Mouse (Mus musculus) C2C12 (cell line): ENCODE measurements at regions not wholly inside any gene's neighbourhood (a gene's known extent, or its start where the extent isn't known, plus 50 kb on each side); places are given as distances from the start of the nearest gene placed in this dataset.

Source experiments
- H3K27me3 ChIP-seq: one replicate; pipeline ENCODE4 v1.6.1; 2011; ENCODE audit not compliant: control insufficient read depth, insufficient read depth, insufficient read length
- H3K36me3 ChIP-seq: one replicate; pipeline ENCODE4 v1.6.1; 2011; ENCODE audit not compliant: control insufficient read depth, insufficient read depth
- H3K4me3 ChIP-seq: one replicate; pipeline ENCODE4 v1.5.1; 2011; ENCODE audit warnings: mild to moderate bottlenecking, control low read depth; ENCODE audit not compliant: poor library complexity, insufficient read depth, severe bottlenecking
- H3K79me2 ChIP-seq: one replicate; pipeline ENCODE4 v1.6.1; 2011; ENCODE audit not compliant: control insufficient read depth, insufficient read depth
- H3K79me3 ChIP-seq: one replicate; pipeline ENCODE4 v1.6.1; 2011; ENCODE audit warnings: low read depth, control low read depth
- H3ac ChIP-seq: one replicate; pipeline ENCODE3; 2011; ENCODE audit warnings: low read depth; ENCODE audit not compliant: control insufficient read depth, insufficient read length
- CEBPB ChIP-seq: IDR thresholded peaks from one replicate; pipeline ENCODE4 v1.6.1; 2011; ENCODE audit warnings: low read depth, mild to moderate bottlenecking, control low read depth, moderate library complexity
- CTCF ChIP-seq: IDR thresholded peaks from one replicate; pipeline ENCODE4 v1.5.1; 2011; ENCODE audit not compliant: control insufficient read depth, insufficient read depth, insufficient read length
- FOSL1 ChIP-seq: IDR thresholded peaks from one replicate; pipeline ENCODE4 v1.8.0; 2011; ENCODE audit warnings: mild to moderate bottlenecking, low read length; ENCODE audit not compliant: poor library complexity, insufficient read depth, severe bottlenecking
- MAX ChIP-seq: IDR thresholded peaks from one replicate; pipeline ENCODE4 v1.6.1; 2011; ENCODE audit warnings: mild to moderate bottlenecking, control low read depth
- MYOD1 ChIP-seq: IDR thresholded peaks from one replicate; pipeline ENCODE4 v1.6.1; 2011; ENCODE audit warnings: low read depth; ENCODE audit not compliant: control insufficient read depth, insufficient read length
- MYOG ChIP-seq: IDR thresholded peaks from one replicate; pipeline ENCODE4 v1.6.1; 2011; ENCODE audit not compliant: control insufficient read depth, insufficient read length; ENCODE audit errors: extremely low read depth
- USF1 ChIP-seq: IDR thresholded peaks from one replicate; pipeline ENCODE4 v1.6.1; 2011; ENCODE audit warnings: low read depth, mild to moderate bottlenecking, control low read depth, moderate library complexity

DNA sequence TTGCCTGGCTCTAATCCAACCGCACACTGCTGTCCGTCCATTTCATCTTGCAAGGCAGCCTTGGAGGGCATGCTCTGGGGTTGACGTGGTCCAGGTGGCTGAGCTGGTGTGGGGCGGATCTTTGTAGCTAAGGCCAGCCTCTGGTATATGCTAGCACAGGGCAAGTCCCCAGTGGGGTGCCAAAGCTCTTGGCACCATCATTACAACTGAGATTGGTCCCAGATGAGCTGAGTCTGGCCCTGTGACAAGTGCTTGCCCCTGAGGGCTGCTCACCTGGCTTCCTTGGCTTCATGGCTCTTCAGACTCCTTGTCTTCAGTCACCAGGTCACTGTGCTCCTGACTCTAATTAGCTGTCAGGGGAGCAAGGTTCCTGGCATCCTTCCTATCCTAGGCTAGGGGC is 78.3 kb upstream of the Rxra start:
- H3K4me3 ChIP-seq, result no peak overlapping the region
- H3K36me3 ChIP-seq, result no peaks in the 10 kb centered on the region
- TF ChIP-seq MYOD1 (no peak), MYOG (no peak), FOSL1 (no peak), CEBPB (no peak), MAX (no peak), CTCF (no peak), USF1 (no peak)
- H3K27me3 ChIP-seq, result peaks cover 61% of the 10 kb centered on the region
- no peak overlapping the region for H3ac ChIP-seq
- H3K79me3 ChIP-seq, result no peaks in the 10 kb centered on the region
- H3K79me2 ChIP-seq, result no peaks in the 10 kb centered on the region

DNA sequence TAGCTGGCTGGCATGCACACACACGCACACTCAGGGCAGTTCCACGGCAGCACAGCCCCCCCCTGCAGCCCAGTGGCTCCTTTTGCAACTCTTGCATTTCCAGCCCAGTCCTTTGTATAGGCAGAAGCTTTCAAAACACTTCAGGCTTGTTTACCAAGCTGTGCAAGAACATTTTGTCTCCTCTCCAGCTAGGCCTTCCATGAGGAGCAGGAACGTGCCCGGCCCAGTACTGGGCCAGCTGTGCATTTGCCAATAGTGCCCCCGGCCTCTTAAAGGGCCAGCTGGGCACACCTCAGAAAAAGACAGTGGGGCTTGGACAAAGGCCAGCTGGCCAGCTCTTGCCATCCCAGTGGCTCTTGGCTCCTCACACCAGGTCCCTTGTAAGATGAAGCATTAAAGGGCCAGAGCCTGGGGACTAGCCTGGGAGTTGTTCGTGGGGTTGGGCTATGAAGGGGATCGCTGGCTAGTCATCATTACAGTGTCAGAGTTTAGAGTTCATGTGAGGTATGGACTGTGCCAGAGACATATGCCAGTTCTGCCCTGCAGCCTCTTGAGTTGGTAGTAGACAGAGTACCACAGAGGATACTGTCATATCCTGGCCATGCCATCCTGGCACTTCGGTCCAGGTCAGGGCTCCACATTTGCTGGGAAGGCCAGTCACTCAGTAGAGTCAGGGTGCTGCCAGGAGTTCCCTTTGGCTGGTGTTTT is 77.0 kb upstream of the Rxra start:
- TF ChIP-seq CTCF (no peak), MYOD1 (no peak), FOSL1 (no peak), USF1 (no peak), MYOG (no peak), MAX (no peak), CEBPB (no peak)
- Histone ChIP-seq H3K27me3 (peaks cover 67% of the 10 kb centered on the region), H3K79me2 (no peaks in the 10 kb centered on the region), H3K79me3 (no peaks in the 10 kb centered on the region), H3K36me3 (no peaks in the 10 kb centered on the region), H3K4me3 (no peak overlapping the region), H3ac (no peak overlapping the region)

DNA sequence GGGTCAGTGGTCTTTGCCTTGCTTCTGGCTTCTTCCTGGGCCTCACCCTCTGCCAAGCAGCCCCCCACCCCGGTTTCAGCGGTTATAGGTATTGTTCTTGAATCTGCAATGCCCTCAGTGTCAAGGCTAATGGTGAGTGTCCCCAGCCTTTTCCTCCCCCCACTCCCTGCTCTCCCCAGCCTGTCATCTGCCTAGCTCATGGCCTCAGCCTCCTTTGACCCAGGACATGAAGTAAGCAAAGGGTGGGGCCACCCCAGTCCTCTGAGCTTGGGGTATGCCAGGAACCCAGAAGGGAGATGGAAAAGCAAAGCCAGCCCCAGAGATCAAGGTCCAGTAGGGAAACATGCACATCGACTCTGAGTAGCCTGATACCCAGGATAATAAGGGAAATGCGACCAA is 76.5 kb upstream of the Rxra start:
- Histone ChIP-seq H3K79me3 (no peaks in the 10 kb centered on the region), H3ac (no peak overlapping the region), H3K27me3 (peaks cover 67% of the 10 kb centered on the region), H3K36me3 (no peaks in the 10 kb centered on the region), H3K79me2 (no peaks in the 10 kb centered on the region), H3K4me3 (no peak overlapping the region)
- TF ChIP-seq MYOD1, result no peak
- no peak for TF ChIP-seq USF1
- no peak for TF ChIP-seq MYOG
- TF ChIP-seq CTCF, result no peak
- no peak for TF ChIP-seq FOSL1
- no peak for TF ChIP-seq MAX
- no peak for TF ChIP-seq CEBPB

GRCm38 (mm10) chr2:27603333-27603732 is 72.9 kb upstream of the Rxra start:
- Histone ChIP-seq H3K79me3 (no peaks in the 10 kb centered on the region), H3K36me3 (no peaks in the 10 kb centered on the region), H3K4me3 (no peak overlapping the region), H3K79me2 (no peaks in the 10 kb centered on the region), H3ac (no peak overlapping the region), H3K27me3 (peaks cover 67% of the 10 kb centered on the region)
- no peak for TF ChIP-seq MYOG
- no peak for TF ChIP-seq FOSL1
- TF ChIP-seq MAX, result no peak
- TF ChIP-seq MYOD1, result no peak

GRCm38 (mm10) chr2:27604588-27604987 is 71.7 kb upstream of the Rxra start:
- Histone ChIP-seq H3ac (no peak overlapping the region), H3K36me3 (no peaks in the 10 kb centered on the region), H3K79me3 (no peaks in the 10 kb centered on the region), H3K4me3 (no peak overlapping the region), H3K79me2 (no peaks in the 10 kb centered on the region), H3K27me3 (peaks cover 70% of the 10 kb centered on the region)
- TF ChIP-seq MYOD1 (no peak), MAX (no peak), FOSL1 (no peak), CEBPB (no peak), USF1 (no peak), CTCF (no peak), MYOG (no peak)

GRCm38 (mm10) chr2:27606816-27607215 is 69.4 kb upstream of the Rxra start:
- Histone ChIP-seq H3K79me2 (no peaks in the 10 kb centered on the region), H3K36me3 (no peaks in the 10 kb centered on the region)
- TF ChIP-seq FOSL1, result no peak
- no peak for TF ChIP-seq CEBPB
- TF ChIP-seq MAX, result no peak
- TF ChIP-seq CTCF, result no peak

More at GRCm38 (mm10) chr2:27606816-27607215, 69.4 kb upstream of the Rxra start:
- Histone ChIP-seq H3K79me3 (no peaks in the 10 kb centered on the region), H3K27me3 (peaks cover 56% of the 10 kb centered on the region), H3ac (no peak overlapping the region), H3K4me3 (no peak overlapping the region)
